Mouse (Mus musculus): ENCODE data around the gene Akap7.

Akap7 gene

GRCm38 (mm10) chr10:25253006-25253405 lies 54.7 kb downstream of the Akap7 start:
- no peak for DNase-seq

- DNase-seq = no peak
These were observed 57.6 kb downstream of the Akap7 start for GRCm38 (mm10) chr10:25250108-25250507.

GRCm38 (mm10) chr10:25246173-25246572 lies 61.5 kb downstream of the Akap7 start:
- DNase-seq = no peak

- DNase-seq = peak; percentile 88
These were observed 68.5 kb downstream of the Akap7 start for GRCm38 (mm10) chr10:25239156-25239555.

- DNase-seq = peak; percentile 24
These were observed 73.6 kb downstream of the Akap7 start for GRCm38 (mm10) chr10:25234080-25234479.

GRCm38 (mm10) chr10:25232700-25233099 lies 75.0 kb downstream of the Akap7 start:
- DNase-seq = no peak

GRCm38 (mm10) chr10:25231358-25231757 lies 76.3 kb downstream of the Akap7 start:
- DNase-seq = no peak

- DNase-seq = no peak
These were observed 83.3 kb downstream of the Akap7 start for GRCm38 (mm10) chr10:25224371-25224770.

- peak; percentile 40 for DNase-seq
These were observed 86.9 kb downstream of the Akap7 start for GRCm38 (mm10) chr10:25220754-25221153.

- DNase-seq = peak; percentile 36
These were observed 87.7 kb downstream of the Akap7 start for GRCm38 (mm10) chr10:25219901-25220495.

GRCm38 (mm10) chr10:25219220-25219628 lies 88.4 kb downstream of the Akap7 start:
- DNase-seq = peak; percentile 85

GRCm38 (mm10) chr10:25218746-25219145 lies 88.9 kb downstream of the Akap7 start:
- peak; percentile 64 for DNase-seq

GRCm38 (mm10) chr10:25215977-25216376 lies 91.7 kb downstream of the Akap7 start:
- peak; percentile 58 for DNase-seq

- peak; percentile 15 for DNase-seq
These were observed 94.0 kb downstream of the Akap7 start for GRCm38 (mm10) chr10:25213716-25214115.

GRCm38 (mm10) chr10:25208619-25209018 lies 99.1 kb downstream of the Akap7 start:
- DNase-seq = peak; percentile 9

GRCm38 (mm10) chr10:25207866-25208265 lies 99.8 kb downstream of the Akap7 start:
- DNase-seq = peak; percentile 81

- peak; percentile 55 for DNase-seq
These were observed 107.0 kb downstream of the Akap7 start for GRCm38 (mm10) chr10:25200691-25201090.

GRCm38 (mm10) chr10:25199510-25200353 lies 107.9 kb downstream of the Akap7 start:
- peak; percentile 93 for DNase-seq

GRCm38 (mm10) chr10:25198575-25198974 lies 109.1 kb downstream of the Akap7 start:
- peak; percentile 81 for DNase-seq

- DNase-seq = peak; percentile 66
These were observed 109.6 kb downstream of the Akap7 start for GRCm38 (mm10) chr10:25198048-25198447.

GRCm38 (mm10) chr10:25192180-25193073 lies 115.2 kb downstream of the Akap7 start:
- DNase-seq = peak; percentile 50

- DNase-seq = peak; percentile 6
These were observed 116.5 kb downstream of the Akap7 start for GRCm38 (mm10) chr10:25191166-25191565.

- DNase-seq = peak; percentile 82
These were observed 121.4 kb downstream of the Akap7 start for GRCm38 (mm10) chr10:25186240-25186639.
